Mouse (Mus musculus) B cell, adult 2 months (primary cell): ENCODE data around the gene Hdhd3.

Experiments used
- DNase-seq, 2 experiments: peaks; one replicate each; pipeline ENCODE4 v3.0.0; 2022

Hdhd3 gene

DNA sequence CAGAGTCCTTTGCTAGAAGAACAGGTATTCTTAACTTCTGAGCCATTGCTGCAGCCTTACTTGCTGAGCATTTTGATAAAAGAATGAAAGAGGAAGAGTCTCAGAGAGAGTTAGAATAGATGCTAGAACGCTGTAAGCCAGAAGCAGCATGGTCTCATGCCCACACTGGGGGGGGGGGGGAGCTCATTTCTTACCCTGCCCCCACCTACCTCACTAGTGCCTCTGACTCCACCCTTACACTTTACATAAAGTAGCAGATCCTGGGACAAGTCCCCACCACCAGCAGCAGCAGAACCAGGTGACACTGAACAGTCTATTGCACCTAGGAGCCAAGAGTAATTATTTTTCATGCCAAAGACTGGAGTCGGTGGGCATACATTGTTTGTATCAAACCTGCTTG is 28.1 kb downstream of the Hdhd3 start:
- no peak for DNase-seq

GRCm38 (mm10) chr4:62472071-62472470 is 31.2 kb downstream of the Hdhd3 start:
- DNase-seq, result no peak

GRCm38 (mm10) chr4:62470598-62471051 is 32.6 kb downstream of the Hdhd3 start, which contains the start of gene Wdr31:
Gene Wdr31, minus strand, starts transcription at chr4:62470896.
- peak; percentile 87 to 88 for DNase-seq

GRCm38 (mm10) chr4:62468158-62468557 is 35.1 kb downstream of the Hdhd3 start:
- DNase-seq, result peak; percentile 9 to 23

GRCm38 (mm10) chr4:62463124-62463523 is 40.1 kb downstream of the Hdhd3 start:
- DNase-seq, result no peak

DNA sequence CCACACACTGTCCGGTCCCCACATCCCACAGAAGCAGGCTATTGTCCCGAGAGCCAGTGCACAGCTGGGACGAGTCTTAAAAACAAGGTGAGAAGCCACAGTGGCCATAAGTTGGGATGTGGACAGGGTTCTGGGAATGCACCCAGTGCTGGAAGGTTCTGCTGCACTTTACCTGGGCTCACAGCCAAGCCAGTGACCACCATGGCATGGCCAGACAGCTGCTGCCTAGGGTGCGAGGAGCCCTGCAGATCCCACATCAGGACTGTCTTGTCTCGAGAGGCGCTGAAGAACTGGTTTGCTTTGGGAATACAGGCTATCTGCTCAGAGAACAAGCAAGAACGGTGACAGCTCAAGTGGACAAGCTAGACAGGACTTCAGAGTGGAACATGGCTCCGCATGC is 42.9 kb downstream of the Hdhd3 start:
- DNase-seq, result no peak

DNA sequence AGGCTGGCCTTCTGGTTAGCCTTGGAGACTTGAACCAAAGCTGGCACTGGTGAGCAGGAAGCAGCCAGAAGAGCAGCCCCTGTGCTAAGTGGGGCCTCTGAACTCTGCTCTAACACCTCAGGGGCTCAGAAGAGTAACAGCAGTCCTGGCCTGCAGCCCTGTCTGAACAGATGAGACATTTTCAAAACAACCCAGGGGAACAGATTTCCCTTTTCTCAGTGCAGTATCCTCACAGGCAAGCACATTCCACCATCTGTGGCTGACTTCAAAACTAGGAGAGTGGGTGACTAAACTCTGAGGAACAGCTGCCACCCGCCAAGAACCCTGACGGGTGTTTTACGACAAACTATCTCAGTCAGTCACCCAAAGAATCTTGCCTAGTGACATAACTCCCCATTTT is 44.2 kb downstream of the Hdhd3 start:
- no peak for DNase-seq

- peak; percentile 52 to 57 for DNase-seq
These were observed 48.3 kb downstream of the Hdhd3 start for GRCm38 (mm10) chr4:62454995-62455394.
